Mouse (Mus musculus) Patski (cell line): ENCODE measurements around the gene Grk1. TPM values are rescaled to one million over a fixed set of nuclear protein-coding genes. Genes with fewer than 3 reads are reported as not detected.

Experiments used
- ATAC-seq: fragments of 100-300 bp; one replicate; pipeline ENCODE4 v1.8.0; 2021
- CTCF ChIA-PET: fragments of 350-600 bp; sonication (Branson Sonifier 250); formaldehyde crosslinking; loops from one replicate; lab custom pipeline; 2022; ENCODE audit warnings: inconsistent platforms; lab: Charles Lee
- POLR2A ChIA-PET: fragments of 350-600 bp; sonication (Branson Sonifier 250); formaldehyde crosslinking; loops from one replicate; lab custom pipeline; 2022; ENCODE audit warnings: antibody characterized with exemption, inconsistent platforms; lab: Charles Lee
- DNase-seq: peaks from one replicate; pipeline ENCODE4 v3.0.0-alpha.2; 2011; ENCODE audit warnings: low read depth, low spot score
- H3K27me3 ChIP-seq: fragments of 371-371 bp; one replicate; pipeline ENCODE4 v1.5.1; 2021
- CTCF ChIP-seq: fragments of 100-300 bp; IDR thresholded peaks from one replicate; pipeline ENCODE4 v1.5.1; 2021
- in situ Hi-C: fragments of 300-500 bp; cut with MboI; formaldehyde crosslinking; loops from 3 replicates; pipeline ENCODE4 v1.11.1; 2018; ENCODE audit warnings: low pct_unique_long_range_greater_than_20kb, mixed read lengths
- polyA plus RNA-seq: library from polyadenylated mRNA; unstranded; gene quantifications from one replicate; pipeline ENCODE4 v1.2.3, GENCODE M21; 2021

Grk1 gene
- polyA plus RNA-seq, 1 experiment from 2014 or later: not detected

GRCm38 (mm10) chr8:13471484-13471883 lies 66.6 kb downstream of the Grk1 start:
- no peaks in the 10 kb centered on the region for H3K27me3 ChIP-seq
- no peak for ATAC-seq
- DNase-seq: no peak
- POLR2A ChIA-PET: interaction anchor here (0.6 kb wide), 1 partner anchor 19 kb away, joined by 3 read pairs; no protein-coding TSS in a partner anchor
- in situ Hi-C loops: no loop called here
- CTCF ChIA-PET: interaction anchor here (1.1 to 1.5 kb wide), 3 partner anchors 10 to 16 kb away, joined by 4 to 6 read pairs (median 5); no protein-coding TSS in a partner anchor
- no peak for TF ChIP-seq CTCF

Other genes with a start within 250 kb of the Grk1 start
- gene Lamp1, start 245.9 kb upstream of the Grk1 start, polyA plus RNA-seq: 930 TPM
- 4.3 TPM for gene Grtp1, start 204.5 kb upstream of the Grk1 start, polyA plus RNA-seq
- 0.04 TPM for gene Adprhl1, start 150.9 kb upstream of the Grk1 start, polyA plus RNA-seq
- 32.5 TPM for gene Dcun1d2, start 117.0 kb upstream of the Grk1 start, polyA plus RNA-seq
- gene Tmco3, start 116.9 kb upstream of the Grk1 start, polyA plus RNA-seq: 93.8 TPM
- gene Tfdp1, start 66.3 kb upstream of the Grk1 start, polyA plus RNA-seq: 169 TPM
- gene Atp4b, start 8.3 kb upstream of the Grk1 start, polyA plus RNA-seq: not detected
- 0.08 TPM for gene Tmem255b, start 30.1 kb downstream of the Grk1 start, polyA plus RNA-seq
- 101 TPM for gene Gas6, start 89.4 kb downstream of the Grk1 start, polyA plus RNA-seq
- gene 1700029H14Rik, start 157.4 kb downstream of the Grk1 start, polyA plus RNA-seq: not detected